Mouse (Mus musculus) heart, adult 2 months (tissue): ENCODE results near the gene Stmnd1.

Experiments used
- CTCF ChIP-seq: fragments of 200-600 bp; IDR thresholded peaks from 2 replicates; pipeline ENCODE4 v1.8.1; 2022; ENCODE audit warnings: antibody characterized with exemption, mild to moderate bottlenecking, moderate library complexity
- POLR2A ChIP-seq: fragments of 200-500 bp; IDR thresholded peaks from 2 replicates; pipeline ENCODE4 v1.6.1; 2011; ENCODE audit warnings: mild to moderate bottlenecking, low read depth, low read length, control low read depth; ENCODE audit not compliant: insufficient read depth

- TF ChIP-seq CTCF (no peak), POLR2A (no peak)
Observed at GRCm38 (mm10) chr13:46341419-46341818, 67.9 kb downstream of the Stmnd1 start.
